Mouse (Mus musculus) ES-E14 (cell line): ENCODE measurements around the gene Scarb1.

ENCODE experiments used
- MAFK ChIP-seq: IDR thresholded peaks from 2 replicates; pipeline ENCODE4 v1.6.1; 2014; ENCODE audit warnings: mild to moderate bottlenecking, low read depth, low read length, inconsistent platforms; ENCODE audit not compliant: insufficient read depth
- ZC3H11A ChIP-seq: IDR thresholded peaks from 2 replicates; pipeline ENCODE4 v1.6.1; 2012; ENCODE audit warnings: low read depth, mild to moderate bottlenecking, inconsistent platforms, low read length, borderline replicate concordance
- ZNF384 ChIP-seq: IDR thresholded peaks from 2 replicates; pipeline ENCODE4 v1.6.1; 2012; ENCODE audit warnings: low read depth, low read length, inconsistent platforms

DNA sequence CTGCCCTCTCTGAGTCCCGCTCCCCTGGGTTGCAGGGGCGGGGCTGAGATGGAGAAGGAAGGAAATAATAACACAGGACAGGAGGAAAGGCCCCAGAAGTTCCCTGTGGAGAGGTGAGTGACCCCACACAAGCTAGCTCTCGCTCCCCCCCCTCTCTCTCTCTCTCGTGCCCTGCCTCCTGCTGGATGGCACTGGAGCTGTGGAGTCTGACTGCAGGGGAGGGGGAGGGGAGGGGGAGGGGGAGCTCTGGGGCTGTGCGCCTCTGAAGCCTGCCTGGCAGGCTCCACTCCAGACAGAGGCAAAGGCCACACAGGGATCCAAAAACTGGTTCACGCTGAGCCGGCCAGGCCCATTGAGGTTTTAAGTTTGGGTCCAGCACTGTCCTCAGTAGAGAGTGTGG is 99.3 kb downstream of the Scarb1 start:
- no peak for TF ChIP-seq MAFK
- no peak for TF ChIP-seq ZC3H11A
- TF ChIP-seq ZNF384, result no peak
